18 mouse cellular contexts compared by ENCODE assay signal in the genomic region with DNA sequence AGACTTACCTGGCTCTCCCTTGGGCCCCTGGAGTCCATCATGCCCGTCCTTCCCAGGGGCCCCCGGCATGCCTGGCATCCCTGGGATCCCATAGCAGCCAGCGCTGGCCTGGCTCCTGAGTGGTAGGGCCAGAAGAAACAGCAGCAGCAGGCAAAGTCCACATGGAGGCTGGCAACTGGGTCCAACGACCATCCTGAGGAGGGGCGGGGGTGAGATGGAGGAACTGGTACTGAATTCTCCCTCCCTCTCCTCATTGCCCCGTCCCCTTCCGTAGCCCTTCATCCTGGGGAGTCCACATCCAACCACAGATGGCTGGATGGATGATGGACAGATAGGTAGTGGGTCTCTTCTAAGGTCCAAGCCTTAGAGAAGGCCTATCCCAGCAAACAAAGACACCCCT. TPM values are rescaled to one million over a fixed set of nuclear protein-coding genes. Genes with fewer than 3 reads are reported as not detected.
DNase-seq lines count a peak whose midpoint lies in the region; ATAC-seq and TF ChIP-seq lines count a peak whose summit lies in the region.
"Had no signal": no experiment of that assay in that cellular context is flagged by ENCODE, and none has a peak within 500 bp of the region (broad histone marks: within the 10 kb centered on the region; RNA-seq: fewer than 3 reads in every experiment).

No protein-coding gene starts in this region.

- H3K27me3 ChIP-seq in heart, embryonic 13.5 days (replicated peaks), result peaks cover 97% of the 10 kb centered on the region
- no peaks in the 10 kb centered on the region for H3K27me3 ChIP-seq in liver, adult 2 months (ENCODE audit: control insufficient read depth, insufficient read depth, low read length)
- peaks cover 22% of the 10 kb centered on the region for H3K27me3 ChIP-seq in liver, embryonic 11.5 days (replicated peaks; ENCODE audit: control insufficient read depth, insufficient read depth, low read length)

- 44% methylated on average over 7 of the region's 7 CpGs for WGBS in heart, embryonic 13.5 days
- 55% methylated on average over 7 of the region's 7 CpGs for WGBS in liver, adult 2 months
- 57% methylated on average over 7 of the region's 7 CpGs for WGBS in liver, embryonic 11.5 days
- WGBS in bone marrow, adult 2 months, result 46% methylated on average over 7 of the region's 7 CpGs

- ATAC-seq in heart, embryonic 13.5 days (ENCODE audit: extremely low read depth, insufficient number of reproducible peaks, low FRiP score, low TSS enrichment), result no peak
- no peak for ATAC-seq in liver, embryonic 11.5 days (replicated peaks; ENCODE audit: low FRiP score)
- ATAC-seq: forebrain, postnatal 0 days; intestine, embryonic 16.5 days had no signal

- intact Hi-C loops in heart, postnatal 10 days (cut with DNase I), result no loop called here

- H3K79me2 ChIP-seq in liver, adult 2 months (ENCODE audit: control insufficient read depth, insufficient read depth, low read length), result no peaks in the 10 kb centered on the region

- no peak for TF ChIP-seq CTCF in liver, adult 2 months (IDR thresholded peaks at IDR 0.05; ENCODE audit: low read depth, low read length)
- no peak for TF ChIP-seq CTCF in bone marrow, adult 2 months (IDR thresholded peaks at IDR 0.05; ENCODE audit: control insufficient read depth, insufficient read depth, low read length)

- H3K36me3 ChIP-seq in heart, embryonic 13.5 days, result no peaks in the 10 kb centered on the region
- H3K36me3 ChIP-seq in liver, adult 2 months (ENCODE audit: control insufficient read depth, insufficient read depth, low read length), result no peaks in the 10 kb centered on the region
- H3K36me3 ChIP-seq in liver, embryonic 11.5 days (ENCODE audit: control insufficient read depth, insufficient read depth, low read length), result no peaks in the 10 kb centered on the region
- H3K36me3 ChIP-seq: heart, embryonic 15.5 days; hindbrain, embryonic 15.5 days; kidney, embryonic 15.5 days; lung, embryonic 15.5 days; midbrain, embryonic 12.5 days; neural tube, embryonic 12.5 days had no signal

- TF ChIP-seq POLR2A in liver, adult 2 months (IDR thresholded peaks at IDR 0.05; ENCODE audit: extremely low read depth, insufficient read depth, low read length), result no peak
- no peak for TF ChIP-seq POLR2A in bone marrow, adult 2 months (IDR thresholded peaks at IDR 0.05; ENCODE audit: borderline replicate concordance, control insufficient read depth, low read depth, low read length)

- no peak overlapping the region for H3K4me2 ChIP-seq in heart, embryonic 13.5 days
- no peak overlapping the region for H3K4me2 ChIP-seq in liver, embryonic 11.5 days
- H3K4me2 ChIP-seq: heart, embryonic 15.5 days; hindbrain, embryonic 15.5 days; kidney, embryonic 15.5 days; lung, embryonic 15.5 days; midbrain, embryonic 12.5 days; neural tube, embryonic 12.5 days had no signal

- DNase-seq in heart, postnatal 10 days, result no peak
- DNase-seq in liver, adult 2 months (ENCODE audit: extremely low read depth, low read depth, low spot score), result no peak
- DNase-seq in liver, embryonic 11.5 days (ENCODE audit: low spot score), result no peak
- DNase-seq in frontal cortex, adult 2 months (ENCODE audit: extremely low spot score in 1 of 2, low spot score in 1 of 2), result no peak
- DNase-seq: cerebellum, adult 8-10 months; forebrain, postnatal 0 days; lung, postnatal 4 days had no signal

- no peaks in the 10 kb centered on the region for H3K4me1 ChIP-seq in heart, embryonic 13.5 days
- H3K4me1 ChIP-seq in liver, adult 2 months (ENCODE audit: control insufficient read depth, insufficient read depth, low read length), result no peaks in the 10 kb centered on the region
- H3K4me1 ChIP-seq in liver, embryonic 11.5 days (replicated peaks; ENCODE audit: control insufficient read depth, insufficient read depth, low read length), result no peaks in the 10 kb centered on the region
- no peaks in the 10 kb centered on the region for H3K4me1 ChIP-seq in bone marrow, adult 2 months (ENCODE audit: control insufficient read depth, insufficient read depth, low read length)
- H3K4me1 ChIP-seq in brown adipose tissue, adult 24 weeks (ENCODE audit: control insufficient read depth, insufficient read depth, insufficient read length, low read length), result no peaks in the 10 kb centered on the region
- H3K4me1 ChIP-seq: heart, embryonic 15.5 days; lung, embryonic 15.5 days had no signal

- H3K27ac ChIP-seq in heart, embryonic 13.5 days (replicated peaks), result no peak overlapping the region
- peak overlapping the region; percentile 46 for H3K27ac ChIP-seq in liver, adult 2 months (replicated peaks; ENCODE audit: insufficient read depth, low read depth, low read length)
- no peak overlapping the region for H3K27ac ChIP-seq in liver, embryonic 11.5 days (ENCODE audit: low read depth, low read length)
- H3K27ac ChIP-seq in bone marrow, adult 2 months (ENCODE audit: control insufficient read depth, insufficient read depth, low read depth, low read length, poor library complexity), result peak overlapping the region; percentile 4; the same call in 1 of the 2 replicates
- H3K27ac ChIP-seq in brown adipose tissue, adult 24 weeks (replicated peaks; ENCODE audit: low read depth, low read length), result peak overlapping the region; percentile 76
- H3K27ac ChIP-seq: heart, embryonic 15.5 days; hindbrain, embryonic 15.5 days; kidney, embryonic 15.5 days; lung, embryonic 15.5 days; midbrain, embryonic 12.5 days; neural tube, embryonic 12.5 days had no signal

- no peak overlapping the region for H3K9ac ChIP-seq in heart, embryonic 13.5 days
- peak overlapping the region; percentile 65 for H3K9ac ChIP-seq in liver, adult 2 months (ENCODE audit: low read depth, low read length)
- H3K9ac ChIP-seq in liver, embryonic 11.5 days (ENCODE audit: low read depth, low read length), result no peak overlapping the region
- H3K9ac ChIP-seq: forebrain, postnatal 0 days; heart, embryonic 15.5 days; hindbrain, embryonic 15.5 days; kidney, embryonic 15.5 days; lung, embryonic 15.5 days; midbrain, embryonic 12.5 days; neural tube, embryonic 12.5 days had no signal

- H3K9me3 ChIP-seq in heart, embryonic 13.5 days, result no peaks in the 10 kb centered on the region
- H3K9me3 ChIP-seq in liver, embryonic 11.5 days (ENCODE audit: control insufficient read depth, low read length), result no peaks in the 10 kb centered on the region
- H3K9me3 ChIP-seq: heart, embryonic 15.5 days; hindbrain, embryonic 15.5 days; kidney, embryonic 15.5 days; lung, embryonic 15.5 days; midbrain, embryonic 12.5 days; neural tube, embryonic 12.5 days had no signal

- H3K4me3 ChIP-seq in heart, embryonic 13.5 days, result peak overlapping the region; percentile 7; the same call in 1 of the 2 replicates
- peak overlapping the region; percentile 60 for H3K4me3 ChIP-seq in liver, adult 2 months (ENCODE audit: insufficient read depth, low read depth, low read length)
- no peak overlapping the region for H3K4me3 ChIP-seq in liver, embryonic 11.5 days (ENCODE audit: low read depth, low read length)
- H3K4me3 ChIP-seq in bone marrow, adult 2 months (replicated peaks; ENCODE audit: control insufficient read depth, low read depth, low read length), result no peak overlapping the region
- peak overlapping the region; percentile 53 for H3K4me3 ChIP-seq in brown adipose tissue, adult 24 weeks (ENCODE audit: insufficient read depth, low read depth, low read length)
- H3K4me3 ChIP-seq: heart, embryonic 15.5 days; hindbrain, embryonic 15.5 days; kidney, embryonic 15.5 days; lung, embryonic 15.5 days; midbrain, embryonic 12.5 days; neural tube, embryonic 12.5 days had no signal

RNA-seq across cellular contexts. Expression of gene C1qc, which starts 0.5 kb away (rescaled TPM):
- 16.7 and 19.9 TPM in 2 replicates for polyA plus RNA-seq in heart, embryonic 13.5 days (2015; fragmentation: Nextera tagmentation; extraction: Ambion mirVana)
- total RNA-seq in heart, postnatal 10 days (2021), result 10 to 100 TPM; 17.8 to 24.8 TPM
- total RNA-seq in liver, adult 2 months (2014; rRNA removed), result 82.9 and 89.6 TPM in 2 replicates
- polyA plus RNA-seq in liver, adult 2 months (2012; rRNA removed), result 66.3 and 104 TPM in 2 replicates
- polyA plus RNA-seq in liver, embryonic 11.5 days (2014; fragmentation: Nextera tagmentation; extraction: Ambion mirVana), result 40.4 and 42.0 TPM in 2 replicates
- 45.0 and 70.3 TPM in 2 replicates for polyA plus RNA-seq in bone marrow, adult 2 months (2011; ENCODE audit: insufficient read depth, insufficient read length, low replicate concordance, missing spikeins)
- polyA plus RNA-seq in brown adipose tissue, adult 24 weeks (2012; ENCODE audit: insufficient read depth, insufficient read length, missing spikeins), result 49.4 and 55.0 TPM in 2 replicates
- polyA plus RNA-seq in frontal cortex, adult 2 months (2012; rRNA removed), result 58.3 and 84.6 TPM in 2 replicates
- polyA plus RNA-seq: C2C12 had no signal

RNA-seq across cellular contexts. Expression of gene C1qa, which starts 6.2 kb away (rescaled TPM):
- 18.6 and 23.6 TPM in 2 replicates for polyA plus RNA-seq in heart, embryonic 13.5 days (2015; fragmentation: Nextera tagmentation; extraction: Ambion mirVana)
- total RNA-seq in heart, postnatal 10 days (2021), result 10 to 100 TPM; 25.2 to 28.0 TPM
- 76.5 and 86.2 TPM in 2 replicates for total RNA-seq in liver, adult 2 months (2014; rRNA removed)
- polyA plus RNA-seq in liver, adult 2 months (2012; rRNA removed), result 47.3 and 76.4 TPM in 2 replicates
- polyA plus RNA-seq in liver, embryonic 11.5 days (2014; fragmentation: Nextera tagmentation; extraction: Ambion mirVana), result 32.5 and 37.8 TPM in 2 replicates
- polyA plus RNA-seq in bone marrow, adult 2 months (2011; ENCODE audit: insufficient read depth, insufficient read length, low replicate concordance, missing spikeins), result 136 and 239 TPM in 2 replicates
- 56.5 and 75.2 TPM in 2 replicates for polyA plus RNA-seq in brown adipose tissue, adult 24 weeks (2012; ENCODE audit: insufficient read depth, insufficient read length, missing spikeins)
- polyA plus RNA-seq in frontal cortex, adult 2 months (2012; rRNA removed), result 67.6 and 92.8 TPM in 2 replicates
- polyA plus RNA-seq: C2C12 had no signal

RNA-seq across cellular contexts. Expression of gene C1qb, which starts 6.4 kb away (rescaled TPM):
- 31.0 and 37.2 TPM in 2 replicates for polyA plus RNA-seq in heart, embryonic 13.5 days (2015; fragmentation: Nextera tagmentation; extraction: Ambion mirVana)
- 10 to 100 TPM; 26.0 to 28.3 TPM for total RNA-seq in heart, postnatal 10 days (2021)
- total RNA-seq in liver, adult 2 months (2014; rRNA removed), result 64.7 and 68.4 TPM in 2 replicates
- 56.7 and 88.8 TPM in 2 replicates for polyA plus RNA-seq in liver, adult 2 months (2012; rRNA removed)
- polyA plus RNA-seq in liver, embryonic 11.5 days (2014; fragmentation: Nextera tagmentation; extraction: Ambion mirVana), result 77.7 and 81.2 TPM in 2 replicates
- 47.9 and 77.8 TPM in 2 replicates for polyA plus RNA-seq in bone marrow, adult 2 months (2011; ENCODE audit: insufficient read depth, insufficient read length, low replicate concordance, missing spikeins)
- polyA plus RNA-seq in brown adipose tissue, adult 24 weeks (2012; ENCODE audit: insufficient read depth, insufficient read length, missing spikeins), result 61.3 and 65.2 TPM in 2 replicates
- 100 and 129 TPM in 2 replicates for polyA plus RNA-seq in frontal cortex, adult 2 months (2012; rRNA removed)
- polyA plus RNA-seq: C2C12 had no signal

RNA-seq across cellular contexts. Expression of gene Ephb2, which starts 56.6 kb away (rescaled TPM):
- polyA plus RNA-seq in heart, embryonic 13.5 days (2015; fragmentation: Nextera tagmentation; extraction: Ambion mirVana), result 1.2 and 1.3 TPM in 2 replicates
- 1 to 10 TPM; 1.3 to 1.4 TPM for total RNA-seq in heart, postnatal 10 days (2021)
- 0.20 and 0.37 TPM in 2 replicates for total RNA-seq in liver, adult 2 months (2014; rRNA removed)
- polyA plus RNA-seq in liver, adult 2 months (2012; rRNA removed), result 0.18 and 0.27 TPM in 2 replicates
- polyA plus RNA-seq in liver, embryonic 11.5 days (2014; fragmentation: Nextera tagmentation; extraction: Ambion mirVana), result 4.8 and 5.1 TPM in 2 replicates
- polyA plus RNA-seq in bone marrow, adult 2 months (2011; ENCODE audit: insufficient read depth, insufficient read length, low replicate concordance, missing spikeins), result 5.1 TPM in 1 of 2 replicates, not detected in the other
- 1.4 and 1.5 TPM in 2 replicates for polyA plus RNA-seq in brown adipose tissue, adult 24 weeks (2012; ENCODE audit: insufficient read depth, insufficient read length, missing spikeins)
- polyA plus RNA-seq in frontal cortex, adult 2 months (2012; rRNA removed), result 7.3 and 8.9 TPM in 2 replicates

Comparison
In these comparisons a context has a peak if more than half of its experiments do, and no peak if none do; other contexts are left out.
1. H3K27ac ChIP-seq: peak in liver, adult 2 months (single experiment), bone marrow, adult 2 months (single experiment) and brown adipose tissue, adult 24 weeks (single experiment); none in heart, embryonic 13.5 days (single experiment) and liver, embryonic 11.5 days (single experiment).
2. H3K4me3 ChIP-seq: peak in heart, embryonic 13.5 days (single experiment), liver, adult 2 months (single experiment) and brown adipose tissue, adult 24 weeks (single experiment); none in liver, embryonic 11.5 days (single experiment) and bone marrow, adult 2 months (single experiment).